Mouse (Mus musculus) naive thymus-derived CD4-positive, alpha-beta T cell, adult 2 months (primary cell): ENCODE results near the gene Abl1.
A peak's percentile ranks its signal among the peaks of the same experiment; 100 is the strongest.

Source experiments
- DNase-seq: peaks from one replicate; pipeline ENCODE4 v3.0.0-alpha.2; 2011; ENCODE audit warnings: low read depth

The Abl1 gene

GRCm38 (mm10) chr2:31787029-31787428 is 98.9 kb downstream of the Abl1 start:
- DNase-seq = peak; percentile 86

DNA sequence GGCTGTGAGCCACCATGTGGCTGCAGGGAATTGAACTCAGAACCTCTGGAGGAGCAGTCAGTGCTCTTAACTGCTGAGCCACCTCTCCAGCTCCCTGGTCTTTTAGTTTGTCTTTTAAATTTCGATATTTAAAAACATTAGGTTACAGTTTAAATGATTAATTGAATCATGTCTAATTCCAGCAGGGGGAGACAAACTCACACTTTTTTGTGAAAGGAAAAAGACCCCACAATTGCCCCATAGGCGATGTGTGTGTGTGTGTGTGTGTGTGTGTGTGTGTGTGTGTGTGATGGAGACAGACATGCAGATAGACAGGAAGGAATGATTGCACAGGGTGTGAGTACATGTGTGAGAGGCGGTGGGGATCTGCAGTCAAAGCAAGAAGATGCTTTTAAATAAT is 100.1 kb downstream of the Abl1 start:
- DNase-seq = no peak

DNA sequence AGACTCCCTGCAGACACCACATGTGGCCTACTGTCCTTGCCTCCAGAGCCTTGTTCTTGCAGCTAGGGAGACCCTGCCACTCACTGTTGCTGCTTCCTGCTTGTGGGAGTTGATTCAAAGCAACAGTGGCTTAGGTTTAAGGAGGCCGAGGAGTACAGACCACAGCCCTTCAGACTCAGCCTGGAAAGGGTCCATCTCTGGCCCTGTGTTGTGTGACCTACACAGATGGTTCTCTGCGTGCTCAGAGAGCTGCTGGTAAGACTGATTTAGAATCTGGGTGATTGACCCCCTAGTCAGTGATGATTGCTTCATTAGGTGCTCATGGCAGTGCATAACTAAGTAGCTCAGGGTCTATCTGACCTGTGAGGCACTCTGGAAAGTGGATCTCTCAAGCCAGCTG is 101.0 kb downstream of the Abl1 start:
- no peak for DNase-seq

GRCm38 (mm10) chr2:31790728-31791251 is 102.6 kb downstream of the Abl1 start:
- no peak for DNase-seq

DNA sequence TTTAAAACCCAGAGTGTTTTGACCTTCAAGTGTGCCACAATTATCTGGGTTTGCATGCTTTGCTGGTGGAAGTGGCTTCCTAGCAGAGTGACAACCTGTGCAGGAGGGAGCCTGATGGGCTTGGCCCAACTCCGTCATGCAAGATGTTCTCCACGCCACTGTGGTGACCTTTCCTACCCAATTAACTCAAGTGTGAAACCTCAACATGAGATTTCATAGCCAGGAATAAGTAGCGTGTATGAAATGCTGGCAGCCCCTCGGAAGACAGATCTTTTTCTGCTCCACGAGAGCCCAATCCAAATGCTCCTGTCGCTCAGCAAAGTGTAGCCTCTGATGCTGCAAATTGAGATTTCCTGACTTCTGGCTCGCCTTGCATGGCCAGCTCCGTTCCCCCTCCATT is 103.1 kb downstream of the Abl1 start:
- no peak for DNase-seq

DNA sequence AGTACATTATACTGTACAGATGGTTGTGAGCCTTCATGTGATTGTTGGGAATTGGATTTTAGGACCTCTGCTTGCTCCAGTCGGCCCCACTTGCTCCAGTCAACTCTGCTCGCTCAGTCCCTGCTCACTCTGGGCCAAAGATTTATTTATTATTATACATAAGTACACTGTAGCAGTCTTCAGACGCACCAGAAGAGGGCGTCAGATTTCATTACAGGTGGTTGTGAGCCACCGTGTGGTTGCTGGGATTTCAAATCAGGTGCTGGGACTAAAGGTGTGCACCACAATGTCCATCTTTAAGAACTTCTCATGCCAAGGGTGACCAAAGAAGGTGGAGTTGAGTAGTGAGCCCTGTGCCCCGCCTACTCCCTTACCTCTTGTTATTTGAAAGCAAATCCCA is 104.4 kb downstream of the Abl1 start:
- no peak for DNase-seq

DNA sequence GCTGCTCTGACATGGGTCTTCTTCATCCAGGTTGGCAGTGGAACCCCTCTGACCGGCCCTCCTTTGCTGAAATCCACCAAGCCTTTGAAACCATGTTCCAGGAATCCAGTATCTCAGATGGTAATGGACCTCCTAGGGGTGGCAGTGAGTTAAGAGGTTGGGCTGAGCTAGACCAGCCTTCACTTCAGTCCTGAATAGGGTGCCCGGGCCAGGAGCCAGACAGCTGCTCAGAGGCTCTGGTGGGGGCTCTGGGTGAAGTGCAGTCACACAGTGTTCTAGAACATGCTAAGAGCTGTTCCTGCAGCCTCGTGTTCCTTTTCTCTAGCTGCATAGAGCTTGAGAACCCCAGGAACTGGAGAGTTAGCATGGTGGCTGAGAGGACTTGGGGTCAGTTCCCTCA is 108.8 kb downstream of the Abl1 start:
- no peak for DNase-seq

DNA sequence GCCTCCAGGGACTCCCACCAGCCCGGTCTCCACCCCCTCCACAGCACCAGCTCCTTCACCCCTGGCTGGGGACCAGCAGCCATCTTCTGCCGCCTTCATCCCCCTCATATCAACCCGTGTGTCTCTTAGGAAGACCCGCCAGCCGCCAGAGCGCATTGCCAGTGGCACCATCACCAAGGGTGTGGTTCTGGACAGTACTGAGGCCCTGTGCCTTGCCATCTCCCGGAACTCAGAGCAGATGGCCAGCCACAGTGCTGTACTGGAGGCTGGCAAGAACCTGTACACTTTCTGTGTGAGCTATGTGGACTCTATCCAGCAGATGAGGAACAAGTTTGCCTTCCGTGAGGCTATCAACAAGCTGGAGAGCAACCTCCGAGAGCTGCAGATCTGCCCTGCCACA is 113.2 kb downstream of the Abl1 start:
- DNase-seq = no peak

GRCm38 (mm10) chr2:31802811-31803210 is 114.6 kb downstream of the Abl1 start:
- no peak for DNase-seq

DNA sequence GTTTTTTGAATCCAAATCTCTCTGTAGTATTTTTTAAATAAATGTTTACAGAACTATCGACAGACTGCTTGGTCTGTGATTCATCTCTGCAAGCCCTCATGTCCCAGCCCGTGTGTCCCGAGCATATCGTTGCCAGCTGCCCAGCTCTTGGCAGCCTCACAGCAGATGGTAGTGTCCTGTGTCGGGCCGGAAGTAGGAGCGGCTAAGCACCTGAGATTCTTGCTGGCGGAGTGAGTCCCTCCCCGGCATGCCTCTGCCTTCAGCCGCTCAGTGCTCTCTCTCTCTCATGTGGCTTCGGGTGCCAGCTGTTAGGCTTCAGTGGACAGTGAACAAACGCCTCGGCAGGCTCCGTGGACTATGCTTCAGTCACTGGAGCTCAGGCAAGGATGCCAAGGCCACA is 115.3 kb downstream of the Abl1 start:
- no peak for DNase-seq

GRCm38 (mm10) chr2:31806639-31807382 is 118.6 kb downstream of the Abl1 start:
- no peak for DNase-seq

DNA sequence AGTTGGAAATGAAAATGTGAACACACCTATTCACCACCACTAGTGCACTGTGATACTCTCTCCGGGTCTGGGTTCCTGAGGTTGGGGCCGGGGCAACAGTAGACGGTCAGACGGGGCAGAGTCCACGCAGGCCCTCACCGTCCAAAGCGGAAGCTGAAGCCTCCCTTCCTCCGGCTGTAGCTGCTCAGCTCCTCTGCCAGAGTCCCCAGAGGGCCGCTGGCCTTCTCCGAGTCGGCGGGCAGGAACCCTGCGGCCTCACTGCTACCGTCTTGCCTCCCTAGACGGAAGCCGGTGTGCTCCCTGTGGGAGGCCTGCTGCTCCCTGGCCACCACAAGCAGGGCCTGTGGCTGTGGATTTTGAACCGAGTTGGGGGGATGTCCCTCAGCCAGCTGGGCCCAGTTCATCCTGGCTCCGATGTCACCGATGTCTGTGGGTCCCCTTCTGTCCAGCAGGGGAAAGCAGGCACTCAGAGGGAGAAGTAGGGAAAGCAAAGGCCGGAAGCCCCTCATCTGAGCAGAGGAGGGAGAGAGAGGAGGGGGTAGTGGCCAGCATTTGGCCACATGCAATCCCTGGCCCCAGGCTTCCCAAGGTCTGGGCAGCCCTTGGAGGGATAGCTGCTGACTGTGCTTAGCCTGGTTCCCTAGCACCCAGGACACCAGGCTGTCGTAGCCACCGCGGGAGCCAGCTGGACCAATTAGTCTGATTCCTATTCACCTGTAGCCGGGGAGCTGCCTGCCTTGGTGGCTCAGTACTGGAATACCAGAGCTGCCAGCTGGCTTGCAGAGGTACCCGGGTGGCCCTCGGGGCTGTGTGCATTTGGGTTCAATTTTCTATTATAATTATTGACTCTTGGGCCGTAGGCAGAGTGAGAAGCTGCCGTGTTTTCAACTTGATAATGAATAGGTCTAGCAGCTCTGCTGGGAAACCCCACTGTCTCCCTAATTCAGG is 120.5 kb downstream of the Abl1 start:
- DNase-seq = no peak

- DNase-seq = peak; percentile 28
Measured at GRCm38 (mm10) chr2:31809358-31809740, 121.2 kb downstream of the Abl1 start.

DNA sequence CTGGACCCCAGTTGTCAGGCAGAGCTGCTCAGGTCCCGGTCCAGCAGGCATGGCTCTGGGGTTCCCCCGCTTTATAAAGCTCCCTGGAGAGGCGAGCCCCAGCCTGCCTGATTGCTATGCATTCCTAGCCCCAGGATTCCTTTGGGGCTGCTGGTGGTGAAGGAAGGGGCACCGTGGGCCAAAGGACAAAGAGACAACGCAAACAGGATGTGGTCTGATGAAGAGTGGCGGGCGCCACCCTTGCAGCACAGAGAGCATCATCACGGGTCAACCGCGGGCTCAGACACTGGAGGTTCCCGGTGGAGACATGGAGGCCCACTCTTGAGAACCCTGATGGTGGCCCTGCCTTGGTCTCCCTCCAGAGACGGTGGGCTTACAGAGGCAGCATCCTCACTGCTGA is 122.3 kb downstream of the Abl1 start, which contains the start of gene Qrfp:
TSS of gene Qrfp (minus strand) at position 137 of the 400 bp plus-strand sequence.
- DNase-seq = no peak

GRCm38 (mm10) chr2:31811086-31811958 is 123.1 kb downstream of the Abl1 start:
- peak; percentile 57 for DNase-seq

GRCm38 (mm10) chr2:31813641-31814040 is 125.5 kb downstream of the Abl1 start:
- DNase-seq = no peak

GRCm38 (mm10) chr2:31814699-31815098 is 126.5 kb downstream of the Abl1 start:
- peak; percentile 81 for DNase-seq

DNA sequence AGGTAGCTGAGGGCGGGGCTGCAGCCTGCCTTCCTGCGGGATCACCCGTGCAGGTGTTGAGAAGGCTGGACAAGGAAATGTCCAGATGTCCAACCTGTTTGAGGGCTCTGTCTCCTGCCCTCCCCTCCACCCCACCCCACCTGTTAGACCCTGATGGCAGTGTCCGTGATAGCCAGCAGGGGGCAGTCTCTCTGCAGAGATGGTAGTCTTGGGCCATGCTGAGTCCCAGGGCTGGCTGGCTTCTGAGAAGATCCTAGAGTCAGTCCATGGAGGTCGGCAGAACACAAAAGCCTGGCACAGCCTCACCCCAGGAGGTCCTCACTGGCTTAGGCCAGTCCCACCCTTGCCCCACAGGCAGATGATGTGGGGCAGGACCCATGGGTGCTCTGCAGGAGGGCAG is 127.2 kb downstream of the Abl1 start:
- DNase-seq = peak; percentile 82

GRCm38 (mm10) chr2:31822524-31823371 is 134.6 kb downstream of the Abl1 start:
- DNase-seq = peak; percentile 72

DNA sequence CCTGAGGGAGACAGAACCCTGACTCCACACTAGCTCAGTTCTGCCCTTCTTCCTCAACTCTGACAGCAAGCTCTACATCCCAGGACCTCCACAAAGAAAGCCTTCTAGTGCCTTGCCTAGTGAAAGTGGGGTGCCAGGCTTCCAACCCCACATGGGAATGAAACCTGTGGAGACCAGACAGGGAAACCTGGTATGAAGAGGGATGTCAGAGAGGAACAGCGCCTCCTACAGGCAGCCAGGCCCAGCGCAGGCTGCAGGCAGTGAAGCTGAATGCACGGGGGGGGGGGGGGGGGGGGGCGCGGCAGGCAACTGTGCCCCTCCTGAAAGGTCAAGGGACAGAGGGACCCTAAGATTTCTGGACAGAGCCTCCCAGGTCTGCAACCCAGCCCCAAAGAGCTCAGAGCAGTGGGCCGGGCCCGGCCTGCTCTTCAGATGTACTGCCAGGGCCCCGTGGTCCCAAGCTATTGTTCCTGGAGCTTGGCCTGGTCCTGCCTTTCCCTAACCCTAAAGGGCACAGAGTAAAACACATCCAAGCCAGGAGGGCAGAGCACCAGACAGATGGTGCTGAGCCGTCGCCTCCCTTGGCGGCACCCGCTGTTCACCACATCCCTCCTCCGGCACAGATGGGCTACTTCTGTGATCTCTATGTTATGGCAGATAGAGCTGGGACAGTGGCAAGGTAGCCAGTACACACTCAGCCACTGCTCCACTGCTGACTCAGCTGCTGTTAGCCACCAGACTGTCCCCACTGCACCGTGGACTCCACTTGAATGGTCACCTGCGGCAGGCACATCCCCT is 136.0 kb downstream of the Abl1 start:
- DNase-seq = peak; percentile 79
